Mouse (Mus musculus) common myeloid progenitor, adult 5-6 weeks (primary cell): ENCODE results near the gene H2-M10.6. TPM values are rescaled to one million over a fixed set of nuclear protein-coding genes. Genes with fewer than 3 reads are reported as not detected.
A peak's percentile ranks its signal among the peaks of the same experiment; 100 is the strongest.
"Not testable (repeated sequence)": the region's sequence is repeated elsewhere in the genome, so short reads cannot be mapped to it uniquely, and the experiment has no call there.

Experiments
- ATAC-seq: replicated peaks from 2 replicates; pipeline ENCODE4 v1.8.0; 2016; ENCODE audit warnings: low read depth, mild to moderate bottlenecking, moderate TSS enrichment, inconsistent platforms; ENCODE audit not compliant: poor library complexity, severe bottlenecking
- total RNA-seq: library from RNA; stranded (forward); fragments of 200-1000, 187-1606 nt; gene quantifications from 2 replicates; pipeline ENCODE4 v1.2.3, GENCODE M21; 2017

H2-M10.6 gene
- total RNA-seq, result not detected in 2 replicates

DNA sequence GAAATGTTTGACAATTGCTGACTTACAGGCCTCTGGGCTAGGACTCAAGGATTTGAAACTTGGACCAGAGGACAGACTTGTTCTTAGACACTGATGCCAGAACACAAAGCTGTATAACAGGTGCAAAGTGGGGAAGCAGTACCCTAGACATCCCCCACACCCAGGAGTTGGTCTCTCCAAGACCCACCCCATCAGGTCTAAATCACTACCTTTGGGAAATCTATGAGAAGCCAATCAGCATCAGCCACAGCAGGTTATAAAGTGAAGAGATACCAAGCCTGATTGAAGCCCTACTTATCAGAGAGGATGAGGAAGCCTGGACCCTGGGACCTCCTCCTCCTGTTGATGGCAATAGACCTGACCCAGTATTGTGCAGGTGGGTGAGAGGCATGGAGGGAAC, at the start of gene H2-M10.6:
Gene H2-M10.6 (plus strand): TSS at position 301 of the 400 bp plus-strand sequence.
- ATAC-seq, result no peak

DNA sequence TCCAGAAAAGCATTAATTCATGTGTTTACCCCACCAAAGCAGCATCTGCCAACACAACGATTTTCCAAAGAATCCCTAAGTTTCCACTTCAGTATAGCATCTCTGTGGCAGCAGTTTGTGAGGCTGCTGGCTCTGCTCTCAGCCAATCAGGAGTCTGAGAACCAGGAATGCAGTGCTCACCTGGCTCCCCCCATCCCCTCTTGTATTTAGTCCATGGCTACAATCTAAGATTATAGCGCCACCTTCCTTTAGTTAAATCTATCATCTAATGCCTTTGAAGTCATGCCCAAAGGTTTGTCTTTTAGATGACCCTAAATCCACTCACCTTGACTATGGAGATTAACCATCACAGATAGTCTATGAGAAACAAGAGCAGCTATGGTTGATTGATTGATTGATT, 48.2 kb upstream of the H2-M10.6 start:
- no peak for ATAC-seq

DNA sequence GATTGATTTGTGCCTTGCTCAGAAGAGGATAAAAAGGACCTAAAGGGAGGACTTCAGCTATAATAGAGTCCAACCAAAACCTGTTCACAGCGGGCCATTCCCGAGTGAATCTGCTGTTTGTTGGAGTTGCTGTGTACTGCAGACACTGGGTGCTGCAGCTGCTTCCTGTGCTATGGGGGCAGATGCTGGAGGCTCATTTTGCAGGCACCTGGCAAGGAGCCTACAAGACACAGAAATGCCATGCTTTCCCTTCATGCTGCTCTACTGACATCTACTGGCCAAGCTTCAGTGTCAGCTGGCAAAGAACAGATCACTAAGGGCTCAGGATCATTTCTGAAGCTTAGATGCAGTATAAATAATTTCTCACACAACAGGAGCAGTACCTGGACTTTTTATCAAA, 47.7 kb upstream of the H2-M10.6 start:
- ATAC-seq, result peak; percentile 69

DNA sequence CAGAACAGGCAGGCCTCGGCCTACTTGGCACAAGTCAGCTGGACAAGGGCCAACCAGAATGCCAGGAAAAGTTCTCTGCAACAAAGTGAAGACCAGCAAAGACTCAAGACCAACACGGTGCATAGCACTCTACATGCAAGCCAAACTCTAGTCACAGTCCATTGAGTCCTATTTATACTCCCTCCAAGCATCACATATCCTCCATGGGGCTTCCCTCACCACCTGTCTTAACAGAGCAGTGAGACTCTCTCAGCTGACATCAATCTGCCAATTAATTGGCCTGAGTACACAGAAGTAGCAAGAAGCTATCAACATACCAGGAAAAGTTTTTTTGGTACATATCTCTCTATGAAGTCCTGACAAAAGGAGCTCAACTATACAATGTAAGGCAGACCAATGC, 46.6 kb upstream of the H2-M10.6 start:
- not testable (repeated sequence) for ATAC-seq

DNA sequence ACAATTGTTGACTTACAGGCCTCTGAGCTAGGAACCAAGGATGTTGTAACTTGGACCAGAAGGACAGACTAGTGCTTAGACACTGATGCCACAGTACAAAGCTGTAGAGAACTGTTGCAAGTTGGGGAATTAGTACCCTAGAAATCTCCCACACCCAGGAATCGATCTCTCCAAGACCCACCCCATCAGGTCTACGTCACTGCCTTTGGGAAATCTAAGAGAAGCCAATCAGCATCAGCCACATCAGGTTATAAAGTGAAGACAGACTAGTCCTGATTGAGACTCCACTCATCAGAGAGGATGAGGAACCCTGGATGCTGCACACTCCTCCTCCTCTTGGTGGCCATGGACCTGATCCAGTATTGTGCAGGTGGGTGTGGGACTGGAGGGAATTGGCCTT, 39.4 kb upstream of the H2-M10.6 start, which contains the start of gene H2-M10.5:
Gene H2-M10.5 (plus strand): TSS at position 301 of the 400 bp plus-strand sequence.
- ATAC-seq, result not testable (repeated sequence)

DNA sequence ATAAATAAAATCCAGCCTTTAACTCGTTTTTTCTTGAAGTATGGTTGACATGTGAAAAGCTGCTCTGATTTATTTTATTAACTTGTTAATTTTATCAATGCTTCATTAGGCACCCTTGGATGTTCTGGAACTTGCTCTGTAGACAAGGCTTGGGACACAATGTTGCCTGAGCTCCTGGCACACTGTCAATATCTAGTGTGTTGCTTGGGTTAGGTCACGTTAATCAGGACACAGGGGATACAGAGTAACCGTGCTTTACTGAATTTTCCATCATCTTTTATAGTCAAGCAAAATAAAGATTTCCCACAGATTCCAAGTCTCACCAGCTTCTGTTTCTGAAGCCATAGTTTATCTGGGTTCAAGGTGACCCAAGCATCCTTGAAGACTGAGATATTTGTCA, 30.4 kb upstream of the H2-M10.6 start:
- ATAC-seq, result no peak

DNA sequence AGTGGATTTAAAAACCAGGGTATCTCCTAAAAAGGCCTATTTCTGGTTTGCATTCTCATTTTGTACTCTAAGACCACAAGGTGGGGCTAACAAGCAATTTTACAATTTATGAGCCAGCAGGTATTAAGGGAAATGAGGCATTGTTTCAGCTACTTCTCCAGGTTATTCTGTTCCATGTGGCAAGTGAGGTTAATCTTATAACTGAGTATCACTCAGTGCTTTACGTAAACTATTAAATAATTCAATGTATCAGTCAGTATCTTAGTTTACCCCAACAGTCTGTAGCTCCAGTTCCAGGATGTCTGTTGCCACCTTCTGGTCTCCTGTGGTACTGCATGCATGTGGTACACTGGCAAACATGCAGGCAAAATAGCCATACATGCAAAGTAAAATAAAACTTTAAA, 25.5 kb upstream of the H2-M10.6 start:
- ATAC-seq, result peak; percentile 83

DNA sequence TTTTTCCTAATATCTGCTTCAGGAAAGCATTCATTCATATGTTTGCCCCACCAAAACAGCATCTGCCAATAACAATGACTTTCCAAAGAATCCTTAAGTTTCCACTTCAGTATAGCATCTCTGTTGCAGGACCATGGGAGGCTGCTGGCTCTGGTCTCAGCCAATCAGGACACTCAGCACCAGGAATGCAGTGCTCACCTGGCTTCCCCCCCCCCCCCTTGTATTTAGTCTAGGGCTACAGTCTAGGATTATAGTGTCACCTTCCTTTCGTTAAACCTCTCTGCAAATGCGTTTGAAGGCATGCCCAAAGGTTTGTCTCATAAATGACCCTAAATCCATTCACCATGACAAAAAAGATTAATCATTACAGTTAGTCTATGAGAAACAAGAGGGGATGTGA, 23.6 kb upstream of the H2-M10.6 start:
- no peak for ATAC-seq

DNA sequence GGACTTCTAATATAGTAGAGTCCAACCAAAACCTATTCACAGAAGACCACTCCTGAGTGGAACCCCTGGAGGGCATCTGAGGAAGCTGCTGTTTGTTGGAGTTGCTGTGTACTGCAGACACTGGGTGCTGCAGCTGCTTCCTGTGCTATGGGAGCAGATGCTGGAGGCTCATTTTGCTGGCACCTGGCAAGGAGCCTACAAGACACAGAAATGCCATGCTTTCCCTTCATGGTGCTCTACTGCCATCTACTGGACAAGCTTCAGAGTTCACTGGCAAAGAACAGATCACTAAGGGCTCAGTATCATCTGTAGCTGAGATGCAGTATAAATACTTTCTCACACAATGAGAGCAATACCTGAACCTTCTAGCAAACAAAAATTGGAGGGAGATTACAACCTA, 23.2 kb upstream of the H2-M10.6 start:
- ATAC-seq, result peak; percentile 90

DNA sequence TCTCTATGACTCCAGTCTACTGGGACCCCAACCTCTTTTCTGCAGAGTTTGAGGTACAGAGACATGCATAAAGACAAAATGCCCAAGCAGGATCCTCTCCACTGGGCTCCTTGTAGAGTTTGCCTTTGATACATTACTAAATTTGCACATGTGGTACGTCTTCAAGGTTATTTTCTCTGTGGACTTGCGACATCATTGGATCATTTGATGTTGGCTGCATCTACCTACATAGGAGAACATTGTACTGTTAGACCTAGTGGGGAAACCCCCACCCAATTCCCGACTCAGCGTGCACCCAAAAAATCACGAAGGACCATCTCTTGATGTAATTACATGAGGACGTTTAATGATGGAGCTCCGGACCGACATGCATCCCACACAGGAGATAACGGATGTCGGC, 12.5 kb upstream of the H2-M10.6 start:
- ATAC-seq, result no peak

DNA sequence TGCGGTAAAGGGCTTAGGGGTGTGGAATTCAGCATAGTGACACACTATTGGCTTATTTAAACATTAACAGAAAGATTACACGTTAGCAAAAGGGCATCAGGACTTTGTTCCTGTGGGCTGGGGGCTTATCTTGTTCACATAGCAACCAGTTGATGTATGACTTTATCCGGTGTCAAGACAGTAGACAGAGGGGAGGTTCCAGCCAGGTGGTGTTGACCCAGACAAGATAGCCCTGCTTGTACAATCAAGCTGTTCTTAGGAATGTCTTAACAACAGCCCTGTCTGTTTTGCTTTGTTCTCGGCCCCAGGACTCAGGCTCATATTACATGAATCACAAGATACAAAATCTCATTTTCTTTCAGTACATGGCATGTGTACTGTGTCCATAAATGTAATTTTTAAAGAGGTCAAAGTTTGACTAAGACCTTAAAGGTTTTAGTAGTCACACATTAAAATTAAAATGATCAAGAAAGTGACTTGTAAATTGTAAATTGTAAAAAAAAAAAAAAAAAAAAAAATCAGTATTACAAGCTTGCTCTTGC, 12.0 kb upstream of the H2-M10.6 start:
- not testable (repeated sequence) for ATAC-seq

DNA sequence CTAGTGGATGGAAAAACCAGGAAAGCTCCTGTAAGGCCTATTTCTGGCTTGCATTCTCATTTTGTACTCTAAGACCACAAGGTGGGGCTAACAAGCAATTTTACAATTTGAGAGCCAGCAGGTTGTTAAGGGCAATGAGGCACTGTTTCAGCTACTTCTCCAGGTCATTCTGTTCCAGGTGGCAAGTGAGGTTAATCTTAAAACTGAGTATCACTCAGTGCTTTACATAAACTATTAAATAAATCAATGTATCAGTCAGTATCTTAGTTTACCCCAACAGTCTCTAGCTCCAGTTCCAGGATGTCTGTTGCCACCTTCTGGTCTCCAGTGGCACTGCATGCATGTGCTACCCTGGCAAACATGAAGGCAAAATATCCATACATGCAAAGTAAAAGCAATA, 12.0 kb downstream of the H2-M10.6 start:
- ATAC-seq, result peak; percentile 80

DNA sequence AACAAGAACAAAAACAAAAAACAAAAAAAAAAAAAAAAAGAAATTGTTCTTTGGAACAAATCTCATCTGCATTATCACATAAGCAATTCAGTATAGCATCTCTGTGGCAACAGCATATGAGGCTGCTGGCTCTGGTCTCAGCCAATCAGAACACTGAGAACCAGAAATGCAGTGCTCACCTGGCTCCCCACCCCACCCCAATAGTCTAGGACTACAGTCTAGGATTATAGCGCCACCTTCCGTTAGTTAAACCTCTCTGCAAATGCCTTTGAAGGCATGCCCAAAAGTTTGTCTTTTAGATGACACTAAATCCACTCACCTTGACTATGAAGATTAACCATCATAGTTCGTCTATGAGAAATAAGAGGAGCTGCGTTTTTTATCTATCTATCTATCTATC, 13.6 kb downstream of the H2-M10.6 start:
- ATAC-seq, result peak; percentile 43; the same call in 1 of the 2 replicates

DNA sequence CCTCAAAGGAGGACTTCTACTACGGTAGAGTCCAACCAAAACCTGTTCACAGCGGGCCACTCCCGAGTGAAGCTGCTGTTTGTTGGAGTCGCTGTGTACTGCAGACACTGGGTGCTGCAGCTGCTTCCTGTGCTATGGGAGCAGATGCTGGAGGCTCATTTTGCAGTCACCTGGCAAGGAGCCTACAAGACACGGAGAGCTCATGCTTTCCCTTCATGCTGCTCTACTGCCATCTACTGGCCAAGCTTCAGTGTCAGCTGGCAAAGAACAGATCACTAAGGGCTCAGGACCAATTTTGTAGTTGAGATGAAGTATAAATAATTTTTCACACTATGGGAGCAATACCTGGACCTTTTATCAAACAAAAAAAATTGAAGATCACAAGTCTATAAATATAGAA, 14.0 kb downstream of the H2-M10.6 start:
- ATAC-seq, result peak; percentile 82

DNA sequence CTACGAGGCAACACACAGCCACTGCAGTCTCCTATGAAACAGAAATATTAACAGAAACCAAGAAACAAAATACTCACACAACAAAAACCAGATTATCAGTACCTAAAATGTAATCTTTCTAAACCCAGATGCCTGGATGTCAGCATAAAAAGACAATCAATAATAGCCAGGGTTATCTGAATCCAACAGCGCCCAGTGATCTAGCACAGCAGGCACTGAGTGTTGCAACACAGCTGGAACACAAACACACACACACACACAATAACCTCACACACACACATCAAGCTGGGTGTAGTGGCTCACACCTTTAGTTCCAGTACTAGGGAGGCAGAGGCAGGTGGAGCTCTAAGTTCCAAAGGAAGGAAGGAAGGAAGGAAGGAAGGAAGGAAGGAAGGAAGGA, 16.5 kb downstream of the H2-M10.6 start:
- ATAC-seq, result no peak

DNA sequence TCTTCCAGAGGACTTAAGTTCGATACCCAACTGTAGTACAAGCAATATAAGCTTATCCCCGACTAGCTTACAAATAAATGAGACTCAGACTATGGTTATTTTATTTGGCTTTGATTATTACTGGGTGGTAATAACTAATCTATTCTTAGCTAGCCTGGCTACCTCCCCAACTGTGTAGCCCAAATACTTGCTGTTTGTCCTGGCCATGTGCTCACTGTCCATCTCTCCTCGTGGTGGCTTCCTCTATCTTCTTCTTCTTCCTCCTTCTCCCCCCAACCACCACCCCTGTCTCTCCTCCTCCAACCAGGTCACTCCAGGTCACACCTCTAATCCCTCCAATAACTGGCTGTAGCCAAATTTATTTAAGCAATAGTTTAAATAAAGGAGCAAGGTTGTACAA, 18.5 kb downstream of the H2-M10.6 start:
- no peak for ATAC-seq

DNA sequence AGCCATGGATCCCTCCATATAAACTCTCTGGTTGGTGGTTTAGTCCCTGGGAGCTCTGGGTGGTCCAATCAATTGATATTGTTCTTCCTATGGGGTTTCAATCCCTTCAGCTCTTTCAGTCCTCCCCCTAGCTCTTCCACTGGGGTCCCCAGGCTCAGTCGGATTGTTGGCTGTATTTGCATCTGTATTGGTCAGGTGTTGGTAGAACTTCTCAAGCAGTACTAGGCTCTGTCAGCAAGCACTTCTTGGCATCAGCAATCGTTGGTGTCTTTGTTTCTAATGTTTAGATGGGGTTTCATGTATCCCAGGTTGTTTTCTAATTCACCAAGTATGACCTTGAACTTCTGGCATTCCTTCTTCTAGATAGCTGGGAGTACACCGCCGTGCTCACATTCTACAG, 20.7 kb downstream of the H2-M10.6 start:
- no peak for ATAC-seq

DNA sequence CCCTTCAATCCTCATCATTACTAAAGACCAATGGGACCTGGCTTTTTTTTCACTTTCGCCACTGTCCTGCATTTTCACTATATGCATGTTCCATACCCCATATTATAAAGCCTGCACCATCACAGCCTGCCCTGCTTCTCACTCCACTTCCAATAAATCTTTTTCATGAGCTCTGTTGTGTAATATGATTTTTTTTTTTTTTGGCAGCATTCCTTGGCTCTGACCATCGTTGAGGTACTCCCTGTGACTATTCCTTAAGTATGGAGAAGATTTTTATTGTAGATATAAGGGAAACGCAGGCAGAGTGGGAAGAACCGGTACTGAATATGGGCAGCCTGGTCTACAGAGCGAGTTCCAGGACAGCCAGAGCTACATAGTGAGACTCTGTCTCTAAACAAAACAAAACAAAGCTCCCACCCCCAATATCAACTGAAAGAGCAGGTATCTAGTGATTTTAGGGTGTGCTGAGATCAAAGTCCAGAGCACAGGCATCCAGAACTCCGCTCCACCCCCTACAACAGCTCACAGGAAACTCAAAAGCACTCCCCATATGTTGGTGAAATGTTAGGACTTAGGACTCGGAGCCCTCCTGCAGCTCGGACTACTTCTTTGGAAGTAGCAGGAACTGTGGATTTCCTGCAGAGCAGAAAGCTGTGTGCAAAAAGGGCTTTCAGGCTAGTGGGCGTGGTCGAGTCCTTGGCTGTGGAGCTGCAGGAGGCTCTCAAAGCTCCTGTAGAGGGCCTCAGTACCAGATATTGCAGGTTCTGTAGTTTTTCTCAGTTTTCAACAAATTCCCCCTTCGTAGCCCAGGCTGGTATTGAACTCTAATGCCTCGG, 23.8 kb downstream of the H2-M10.6 start:
- ATAC-seq, result peak; percentile 53; the same call in 1 of the 2 replicates

DNA sequence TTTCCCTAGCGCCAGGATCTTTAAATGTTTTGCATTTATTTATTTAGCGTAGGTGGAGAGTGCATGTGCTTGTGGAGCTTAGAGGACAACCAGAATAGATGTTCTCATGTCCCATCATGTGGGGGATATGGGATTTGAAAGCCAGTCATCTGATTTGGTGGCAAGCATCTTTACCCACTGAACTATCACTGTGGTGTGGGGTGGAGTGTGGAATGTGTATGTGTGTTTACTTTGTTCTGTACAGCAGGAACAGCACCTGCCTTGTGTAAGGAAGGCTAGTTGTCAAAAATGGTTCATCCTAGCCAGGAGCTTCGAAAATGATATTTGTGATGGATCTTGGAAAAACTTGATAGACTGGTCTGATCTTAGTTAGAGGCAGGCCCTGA, 24.4 kb downstream of the H2-M10.6 start:
- peak; percentile 29 for ATAC-seq

DNA sequence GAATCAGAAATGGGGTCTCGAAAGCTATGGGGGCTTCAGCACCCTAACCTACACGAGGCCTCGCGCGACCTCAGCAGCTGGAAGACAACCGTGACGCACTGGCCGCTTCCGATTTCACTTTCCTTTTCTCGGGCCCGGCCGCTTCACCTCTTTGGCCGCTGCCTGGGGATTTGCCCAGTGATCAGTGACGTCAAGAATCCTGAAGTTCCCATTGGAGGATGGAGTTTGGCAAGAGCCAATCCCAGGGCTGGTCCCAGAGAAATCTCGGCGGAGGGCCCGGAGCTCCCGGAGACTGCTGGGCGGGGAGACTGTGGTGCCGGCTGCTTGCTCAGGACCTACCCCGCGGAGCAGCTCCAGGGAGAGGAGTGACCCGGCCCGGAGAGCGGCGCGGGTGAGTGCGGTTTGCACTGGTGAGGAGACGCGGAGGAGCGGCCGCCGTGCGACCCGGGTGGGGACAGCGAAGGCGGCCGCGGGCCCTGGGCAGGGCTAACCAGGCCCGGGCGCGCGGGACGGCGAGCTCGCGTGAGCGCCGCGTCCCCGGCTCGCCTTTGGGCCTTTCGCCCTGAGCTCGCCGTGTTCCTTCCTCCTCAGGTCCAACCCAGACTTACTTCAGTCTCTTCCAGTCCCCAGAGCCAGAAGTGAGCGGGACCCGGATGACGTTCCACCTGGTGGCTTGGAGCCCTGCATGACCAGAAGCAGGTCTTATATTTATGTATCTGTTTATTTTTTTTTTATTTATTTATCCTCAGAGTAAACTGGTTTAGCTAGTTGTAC, 25.1 kb downstream of the H2-M10.6 start, which contains the start of gene Trim26:
Gene Trim26 (plus strand): TSS at position 261 of the 774 bp plus-strand sequence.
- peak; percentile 95 for ATAC-seq

DNA sequence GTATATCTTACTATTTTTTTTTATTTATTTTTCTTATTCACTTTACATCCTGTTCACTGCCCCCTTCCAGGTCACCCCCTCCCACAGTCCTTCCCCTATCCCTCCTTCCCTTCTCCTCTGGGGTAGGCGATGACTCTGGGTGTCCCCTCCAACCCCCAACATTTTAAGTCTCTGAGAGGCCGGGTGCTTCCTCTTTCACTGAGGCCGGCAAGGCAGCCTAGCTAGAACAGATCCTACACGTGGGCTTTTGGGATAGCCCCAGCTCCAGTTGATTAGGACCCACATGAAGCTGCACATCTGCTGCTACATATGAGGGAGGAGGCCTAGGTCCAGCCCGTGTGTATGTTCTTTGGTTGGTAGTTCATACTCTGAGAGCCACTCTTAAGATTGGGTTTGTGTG, 27.0 kb downstream of the H2-M10.6 start:
- no peak for ATAC-seq
